Mouse (Mus musculus) intestine, postnatal 0 days (tissue): ENCODE data around the gene Ppp1r16b. TPM values are rescaled to one million over a fixed set of nuclear protein-coding genes. Genes with fewer than 3 reads are reported as not detected.

Experiments used
- ATAC-seq: fragments of 200-750 bp; cut with Nextera tagmentation; 2 replicates; pipeline ENCODE4 v1.8.0; 2017; ENCODE audit warnings: mild to moderate bottlenecking, moderate TSS enrichment, moderate library complexity
- H3K27ac ChIP-seq: fragments of 300-500 bp; sonication (generic); 2 replicates; pipeline ENCODE4 v1.5.1; 2014; ENCODE audit warnings: mild to moderate bottlenecking, low read depth, low read length, moderate library complexity
- H3K27me3 ChIP-seq: fragments of 300-500 bp; sonication (generic); replicated peaks from 2 replicates; pipeline ENCODE4 v1.6.1; 2014; ENCODE audit warnings: low read length, mixed read lengths; ENCODE audit not compliant: control insufficient read depth, insufficient read depth
- H3K36me3 ChIP-seq: fragments of 300-500 bp; sonication (generic); 2 replicates; pipeline ENCODE4 v1.6.1; 2014; ENCODE audit warnings: mild to moderate bottlenecking, moderate library complexity; ENCODE audit not compliant: control insufficient read depth, insufficient read depth
- H3K4me1 ChIP-seq: fragments of 300-500 bp; sonication (generic); replicated peaks from 2 replicates; pipeline ENCODE4 v1.6.1; 2014; ENCODE audit warnings: antibody characterized with exemption, low read length, mixed read lengths; ENCODE audit not compliant: control insufficient read depth, insufficient read depth
- H3K4me2 ChIP-seq: fragments of 300-500 bp; sonication (generic); replicated peaks from 2 replicates; pipeline ENCODE4 v1.6.1; 2014; ENCODE audit warnings: low read depth, mild to moderate bottlenecking, moderate library complexity
- H3K4me3 ChIP-seq: fragments of 300-500 bp; sonication (generic); 2 replicates; pipeline ENCODE4 v1.5.1; 2014; ENCODE audit warnings: low read depth, low read length
- H3K9ac ChIP-seq: fragments of 300-500 bp; sonication (generic); 2 replicates; pipeline ENCODE4 v1.6.1; 2014; ENCODE audit warnings: mild to moderate bottlenecking, low read depth, low read length
- H3K9me3 ChIP-seq: fragments of 300-500 bp; sonication (generic); 2 replicates; pipeline ENCODE4 v1.6.1; 2016; ENCODE audit warnings: mixed run types; ENCODE audit not compliant: control insufficient read depth
- CTCF ChIP-seq: sonication (generic); IDR thresholded peaks from 2 replicates; pipeline ENCODE4 v1.5.1; 2016; ENCODE audit warnings: low read depth, mild to moderate bottlenecking, control low read depth, antibody characterized with exemption, moderate library complexity
- WGBS: fragments of 180-500 bp; shearing (Covaris S2); extraction: QIAGEN DNeasy Blood & Tissue Kit; methylation state at CpG from one replicate; pipeline ENCODE4 v1.1.7; 2014; 5-methylcytosine and 5-hydroxymethylcytosine counted together
- polyA plus RNA-seq: library from polyadenylated mRNA; unstranded; fragments of >200 nt; fragmentation: Nextera tagmentation; extraction: Ambion mirVana; gene quantifications from 2 replicates; pipeline ENCODE4 v1.2.1, GENCODE M21; 2015

The Ppp1r16b gene
- polyA plus RNA-seq, 1 experiment from 2014 or later = 3.3 TPM

- Histone ChIP-seq H3K4me3 (no peak overlapping the region), H3K27ac (no peak overlapping the region), H3K9me3 (no peaks in the 10 kb centered on the region), H3K36me3 (no peaks in the 10 kb centered on the region), H3K9ac (no peak overlapping the region), H3K27me3 (no peaks in the 10 kb centered on the region), H3K4me1 (no peaks in the 10 kb centered on the region), H3K4me2 (no peak overlapping the region)
- 29% methylated on average over 6 of the region's 6 CpGs for WGBS
- no peak for ATAC-seq
- TF ChIP-seq CTCF = no peak
These were observed 57.9 kb downstream of the Ppp1r16b start for GRCm38 (mm10) chr2:158722991-158723551.

GRCm38 (mm10) chr2:158723806-158724205 lies 58.6 kb downstream of the Ppp1r16b start:
- Histone ChIP-seq H3K4me2 (no peak overlapping the region), H3K27ac (no peak overlapping the region), H3K9ac (no peak overlapping the region), H3K4me1 (no peaks in the 10 kb centered on the region), H3K27me3 (no peaks in the 10 kb centered on the region), H3K4me3 (no peak overlapping the region), H3K9me3 (no peaks in the 10 kb centered on the region), H3K36me3 (no peaks in the 10 kb centered on the region)
- 19% methylated on average over 6 of the region's 6 CpGs for WGBS
- ATAC-seq = no peak
- TF ChIP-seq CTCF = no peak

GRCm38 (mm10) chr2:158726252-158726651 lies 61.1 kb downstream of the Ppp1r16b start:
- Histone ChIP-seq H3K27ac (no peak overlapping the region), H3K4me1 (no peaks in the 10 kb centered on the region), H3K9me3 (no peaks in the 10 kb centered on the region), H3K4me3 (no peak overlapping the region), H3K9ac (no peak overlapping the region), H3K27me3 (no peaks in the 10 kb centered on the region), H3K4me2 (no peak overlapping the region), H3K36me3 (no peaks in the 10 kb centered on the region)
- no peak for ATAC-seq
- peak; percentile 43; the same call in 1 of the 2 replicates for TF ChIP-seq CTCF
- WGBS = 69% methylated on average over 6 of the region's 6 CpGs

GRCm38 (mm10) chr2:158728061-158728815 lies 63.0 kb downstream of the Ppp1r16b start:
- H3K9me3 ChIP-seq = no peaks in the 10 kb centered on the region
- no peak overlapping the region for H3K9ac ChIP-seq
- no peak for ATAC-seq
- H3K36me3 ChIP-seq = no peaks in the 10 kb centered on the region
- no peak for TF ChIP-seq CTCF
- H3K4me1 ChIP-seq = no peaks in the 10 kb centered on the region
- H3K4me2 ChIP-seq = no peak overlapping the region
- no peak overlapping the region for H3K27ac ChIP-seq
- H3K27me3 ChIP-seq = no peaks in the 10 kb centered on the region
- 41% methylated on average over 7 of the region's 7 CpGs for whole genome bisulfite sequencing
- H3K4me3 ChIP-seq = no peak overlapping the region

- Histone ChIP-seq H3K9me3 (no peaks in the 10 kb centered on the region), H3K4me2 (no peak overlapping the region), H3K4me1 (no peaks in the 10 kb centered on the region), H3K9ac (no peak overlapping the region), H3K27ac (no peak overlapping the region), H3K4me3 (no peak overlapping the region), H3K27me3 (no peaks in the 10 kb centered on the region), H3K36me3 (no peaks in the 10 kb centered on the region)
- ATAC-seq = no peak
- WGBS = 65% methylated on average over 3 of the region's 3 CpGs
- no peak for TF ChIP-seq CTCF
These were observed 65.7 kb downstream of the Ppp1r16b start for GRCm38 (mm10) chr2:158730896-158731295.

- no peak overlapping the region for H3K27ac ChIP-seq
- H3K36me3 ChIP-seq = no peaks in the 10 kb centered on the region
- no peak overlapping the region for H3K4me2 ChIP-seq
- no peak overlapping the region for H3K4me3 ChIP-seq
- no peak for TF ChIP-seq CTCF
- whole genome bisulfite sequencing = 91% methylated on average over 9 of the region's 9 CpGs
- no peak overlapping the region for H3K9ac ChIP-seq
- H3K9me3 ChIP-seq = no peaks in the 10 kb centered on the region
- no peak for ATAC-seq
- no peaks in the 10 kb centered on the region for H3K27me3 ChIP-seq
- no peaks in the 10 kb centered on the region for H3K4me1 ChIP-seq
These were observed 67.3 kb downstream of the Ppp1r16b start for GRCm38 (mm10) chr2:158732521-158732920.
